Mouse (Mus musculus) midbrain, embryonic 14.5 days (tissue): ENCODE measurements at regions not wholly inside any gene's neighbourhood (a gene's known extent, or its start where the extent isn't known, plus 50 kb on each side); places are given as distances from the start of the nearest gene placed in this dataset.

ENCODE experiments used
- ATAC-seq: fragments of 200-750 bp; cut with Nextera tagmentation; 2 replicates; pipeline ENCODE4 v1.8.0; 2017; ENCODE audit warnings: moderate number of reproducible peaks, moderate library complexity; ENCODE audit not compliant: low FRiP score, low TSS enrichment
- DNase-seq: peaks from one replicate; pipeline ENCODE4 v3.0.0-alpha.2; 2015
- H3K27ac ChIP-seq: fragments of 300-500 bp; sonication (generic); replicated peaks from 2 replicates; pipeline ENCODE4 v1.5.1; 2014; ENCODE audit warnings: mild to moderate bottlenecking, low read depth, low read length, moderate library complexity
- H3K27me3 ChIP-seq: fragments of 300-500 bp; sonication (generic); 2 replicates; pipeline ENCODE4 v1.6.1; 2014; ENCODE audit warnings: low read length, control low read depth, mixed read lengths; ENCODE audit not compliant: control insufficient read depth, insufficient read depth
- H3K36me3 ChIP-seq: fragments of 300-500 bp; sonication (generic); 2 replicates; pipeline ENCODE4 v1.6.1; 2014; ENCODE audit warnings: low read length, control low read depth; ENCODE audit not compliant: control insufficient read depth, insufficient read depth
- H3K4me1 ChIP-seq: fragments of 300-500 bp; sonication (generic); 2 replicates; pipeline ENCODE4 v1.6.1; 2014; ENCODE audit warnings: mild to moderate bottlenecking, antibody characterized with exemption, low read length, control low read depth; ENCODE audit not compliant: control insufficient read depth, insufficient read depth
- H3K4me2 ChIP-seq: fragments of 300-500 bp; sonication (generic); 2 replicates; pipeline ENCODE4 v1.6.1; 2014; ENCODE audit warnings: mild to moderate bottlenecking, low read length, moderate library complexity
- H3K4me3 ChIP-seq: fragments of 300-500 bp; sonication (generic); replicated peaks from 2 replicates; pipeline ENCODE4 v1.5.1; 2014; ENCODE audit warnings: low read depth, low read length
- H3K9ac ChIP-seq: fragments of 300-500 bp; sonication (generic); replicated peaks from 2 replicates; pipeline ENCODE4 v1.6.1; 2014; ENCODE audit warnings: mild to moderate bottlenecking, low read length, moderate library complexity
- H3K9me3 ChIP-seq: fragments of 300-500 bp; sonication (generic); 2 replicates; pipeline ENCODE4 v1.6.1; 2016; ENCODE audit warnings: low read length, control low read depth, mixed read lengths; ENCODE audit not compliant: control insufficient read depth
- WGBS: fragments of 180-500 bp; shearing (Covaris S2); extraction: QIAGEN DNeasy Blood & Tissue Kit; methylation state at CpG from one replicate; pipeline ENCODE4 v1.1.7; 2014; 5-methylcytosine and 5-hydroxymethylcytosine counted together

- no peak for DNase-seq
- H3K36me3 ChIP-seq, result no peaks in the 10 kb centered on the region
- no peak overlapping the region for H3K4me3 ChIP-seq
- H3K27ac ChIP-seq, result no peak overlapping the region
- no peak overlapping the region for H3K9ac ChIP-seq
- no peaks in the 10 kb centered on the region for H3K9me3 ChIP-seq
- ATAC-seq, result no peak
- no peak overlapping the region for H3K4me2 ChIP-seq
- no peaks in the 10 kb centered on the region for H3K27me3 ChIP-seq
- 91% methylated on average over 9 of the region's 9 CpGs for WGBS
- 0 out of 2 replicates have a peak, but pooled peaks cover 3% of the 10 kb centered on the region for H3K4me1 ChIP-seq
Observed at GRCm38 (mm10) chr10:17659575-17659974, 63.4 kb upstream of the Cited2 start.

- ATAC-seq (no peak), DNase-seq (no peak)
- no peaks in the 10 kb centered on the region for H3K4me1 ChIP-seq
- H3K4me3 ChIP-seq, result no peak overlapping the region
- no peaks in the 10 kb centered on the region for H3K27me3 ChIP-seq
- no peaks in the 10 kb centered on the region for H3K36me3 ChIP-seq
- no peak overlapping the region for H3K4me2 ChIP-seq
- 93% methylated on average over 5 of the region's 5 CpGs for WGBS
- no peak overlapping the region for H3K9ac ChIP-seq
- H3K27ac ChIP-seq, result no peak overlapping the region
- H3K9me3 ChIP-seq, result no peaks in the 10 kb centered on the region
Observed at GRCm38 (mm10) chr10:17660836-17661452, 62.1 kb upstream of the Cited2 start.

GRCm38 (mm10) chr10:17666089-17666488 lies 56.9 kb upstream of the Cited2 start:
- Histone ChIP-seq H3K4me3 (no peak overlapping the region), H3K4me1 (no peaks in the 10 kb centered on the region), H3K9me3 (no peaks in the 10 kb centered on the region), H3K27me3 (no peaks in the 10 kb centered on the region), H3K36me3 (no peaks in the 10 kb centered on the region), H3K27ac (no peak overlapping the region), H3K4me2 (no peak overlapping the region), H3K9ac (no peak overlapping the region)
- no peak for ATAC-seq
- no peak for DNase-seq
- WGBS, result 87% methylated on average over 3 of the region's 3 CpGs

GRCm38 (mm10) chr10:17669401-17669800 lies 53.6 kb upstream of the Cited2 start:
- DNase-seq (no peak), ATAC-seq (no peak)
- Histone ChIP-seq H3K4me2 (no peak overlapping the region), H3K27ac (no peak overlapping the region), H3K9ac (no peak overlapping the region), H3K4me1 (no peaks in the 10 kb centered on the region), H3K9me3 (no peaks in the 10 kb centered on the region), H3K36me3 (no peaks in the 10 kb centered on the region), H3K4me3 (no peak overlapping the region), H3K27me3 (no peaks in the 10 kb centered on the region)
- 94% methylated on average over 9 of the region's 9 CpGs for WGBS
